Mouse (Mus musculus) bone marrow, adult 2 months (tissue): Measurements from ENCODE around the gene Ring1. TPM values are rescaled to one million over a fixed set of nuclear protein-coding genes. Genes with fewer than 3 reads are reported as not detected.
A peak's percentile ranks its signal among the peaks of the same experiment; 100 is the strongest.
"Not testable (repeated sequence)": the region's sequence is repeated elsewhere in the genome, so short reads cannot be mapped to it uniquely, and the experiment has no call there.

Experiments
- H3K27ac ChIP-seq: fragments of 200-500 bp; 2 replicates; pipeline ENCODE4 v1.5.1; 2012; ENCODE audit warnings: low read depth, mild to moderate bottlenecking, control low read depth, inconsistent platforms, low read length; ENCODE audit not compliant: control insufficient read depth, poor library complexity, insufficient read depth
- H3K4me1 ChIP-seq: fragments of 200-500 bp; 2 replicates; pipeline ENCODE4 v1.6.1; 2011; ENCODE audit warnings: low read length; ENCODE audit not compliant: control insufficient read depth, insufficient read depth
- H3K4me3 ChIP-seq: fragments of 200-500 bp; replicated peaks from 2 replicates; pipeline ENCODE3; 2011; ENCODE audit warnings: mild to moderate bottlenecking, low read depth, low read length, control low read depth; ENCODE audit not compliant: control insufficient read depth
- CTCF ChIP-seq: fragments of 200-500 bp; IDR thresholded peaks from 2 replicates; pipeline ENCODE4 v1.5.1; 2011; ENCODE audit warnings: low read length, control low read depth; ENCODE audit not compliant: control insufficient read depth, insufficient read depth
- POLR2A ChIP-seq: fragments of 200-500 bp; IDR thresholded peaks from 2 replicates; pipeline ENCODE4 v1.6.1; 2011; ENCODE audit warnings: low read depth, mild to moderate bottlenecking, control low read depth, low read length, borderline replicate concordance; ENCODE audit not compliant: control insufficient read depth
- WGBS: fragments of 180-500 bp; shearing (Covaris S2); methylation state at CpG from one replicate; pipeline ENCODE4 v1.1.7; 2018; 5-methylcytosine and 5-hydroxymethylcytosine counted together
- polyA plus RNA-seq: library from polyadenylated mRNA; stranded (reverse); fragments of >200 nt; gene quantifications from 2 replicates; pipeline ENCODE4 v1.2.4, GENCODE M21; 2011; ENCODE audit warnings: low replicate concordance; ENCODE audit not compliant: missing spikeins, insufficient read depth, insufficient read length

Gene Ring1
- polyA plus RNA-seq, 1 experiment = 35.7 TPM

DNA sequence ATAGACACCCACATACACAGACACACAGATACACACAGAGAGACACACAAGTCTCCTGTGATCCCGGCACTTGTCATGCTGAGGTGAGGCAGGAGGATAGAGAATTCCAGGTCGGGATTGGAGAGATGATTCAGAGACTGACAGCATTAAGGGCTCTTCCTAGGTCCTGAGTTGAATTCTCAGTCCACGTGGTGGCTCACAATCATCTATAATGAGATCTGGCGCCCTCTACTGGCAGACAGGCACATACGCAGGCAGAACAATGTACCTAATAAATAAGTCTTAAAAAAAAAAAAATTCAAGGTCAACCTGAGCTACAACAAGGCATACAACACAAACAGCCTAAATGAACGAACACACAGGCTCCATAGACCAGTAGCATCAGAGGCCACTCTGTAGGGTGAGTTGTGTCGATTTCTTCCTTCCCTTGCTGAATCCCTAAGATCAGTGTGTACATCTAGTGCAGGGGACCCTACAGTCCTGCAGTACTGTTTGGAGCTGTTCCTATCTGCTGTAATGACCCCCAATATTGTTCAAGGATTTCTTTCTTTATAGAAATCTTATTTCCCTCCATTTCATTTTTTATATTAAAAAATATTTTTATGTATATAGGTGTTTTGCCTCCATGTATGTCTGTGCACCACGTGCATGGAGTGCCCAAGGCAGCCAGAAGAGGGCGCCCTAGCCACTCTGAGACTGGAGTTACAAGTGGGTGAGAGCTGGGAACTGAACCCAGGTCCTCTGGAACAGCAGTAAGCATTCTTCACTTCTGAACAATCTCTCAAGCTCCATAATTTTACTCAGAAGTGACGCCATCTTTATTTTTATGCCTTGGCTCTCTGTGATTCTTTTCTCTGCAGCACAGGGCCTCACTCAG lies 32.5 kb downstream of the Ring1 start:
- peak; percentile 70 for TF ChIP-seq CTCF
- TF ChIP-seq POLR2A = no peak
- no peak overlapping the region for H3K4me3 ChIP-seq
- no peaks in the 10 kb centered on the region for H3K4me1 ChIP-seq
- WGBS = 34% methylated on average over 10 of the region's 10 CpGs
- H3K27ac ChIP-seq = no peak overlapping the region

DNA sequence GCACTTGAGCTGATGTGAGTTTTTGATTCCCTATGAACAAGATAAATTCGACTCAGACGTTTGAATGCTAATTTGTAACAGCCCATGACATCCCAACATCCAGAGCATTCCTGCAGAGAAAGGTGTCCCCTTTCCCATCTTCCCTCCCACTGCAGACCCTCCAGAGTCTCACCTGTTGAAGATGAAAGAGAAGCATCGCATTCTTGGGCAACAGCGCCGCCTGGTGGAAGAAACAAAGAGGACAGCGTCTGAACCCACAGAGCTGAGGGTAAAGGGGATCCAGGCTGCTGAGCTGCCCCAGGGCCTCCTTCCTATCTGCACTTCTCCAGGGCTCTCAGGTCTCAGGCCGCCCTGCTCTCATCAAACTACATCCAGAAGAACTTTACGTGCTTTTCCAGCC lies 42.3 kb downstream of the Ring1 start:
- 9% methylated on average over 8 of the region's 8 CpGs for WGBS
- H3K4me1 ChIP-seq, H3K27ac ChIP-seq, H3K4me3 ChIP-seq: not testable (repeated sequence)
- peak; percentile 74 for TF ChIP-seq CTCF

DNA sequence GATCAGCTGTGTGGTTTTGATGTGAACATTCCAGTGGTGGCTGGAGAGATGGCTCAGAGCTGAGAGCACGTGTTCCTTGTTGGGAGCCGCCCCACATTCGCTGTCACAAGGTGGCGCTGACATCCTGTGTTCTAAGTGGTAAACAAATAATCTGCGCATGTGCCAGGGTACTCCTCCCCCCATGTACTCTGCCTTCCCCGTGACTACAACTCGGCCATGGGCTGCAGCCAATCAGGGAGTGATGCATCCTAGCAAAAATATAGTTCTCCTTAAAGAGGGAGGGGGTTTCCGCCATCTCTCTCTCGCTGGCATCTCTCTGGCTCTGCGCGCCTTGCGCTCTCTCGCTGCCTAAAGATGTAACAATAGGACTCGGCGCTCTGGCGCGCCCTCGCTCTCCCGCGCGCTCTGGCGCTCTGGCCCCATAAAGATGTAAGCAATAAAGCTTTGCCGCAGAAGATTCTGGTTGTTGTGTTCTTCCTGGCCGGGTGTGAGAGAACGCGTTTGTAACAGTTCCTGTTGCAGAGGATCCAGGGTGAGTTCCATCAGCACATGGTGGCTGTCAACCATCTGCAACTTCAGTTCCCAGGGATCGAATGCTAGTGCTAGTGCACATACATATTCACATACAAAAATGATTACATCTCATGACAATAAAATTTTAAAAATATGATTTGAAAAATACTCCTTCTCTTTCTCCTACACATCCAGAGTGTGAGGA lies 43.1 kb downstream of the Ring1 start:
- H3K27ac ChIP-seq = peak overlapping the region; percentile 87
- peak overlapping the region; percentile 68 for H3K4me3 ChIP-seq
- H3K4me1 ChIP-seq = not testable (repeated sequence)
- peak; percentile 53 for TF ChIP-seq CTCF
- TF ChIP-seq POLR2A = peak; percentile 45; the same call in 1 of the 2 replicates
- 1% methylated on average over 27 of the region's 27 CpGs for WGBS

GRCm38 (mm10) chr17:33980181-33981035 lies 44.1 kb downstream of the Ring1 start:
- TF ChIP-seq CTCF = no peak
- TF ChIP-seq POLR2A = no peak
- Histone ChIP-seq H3K27ac (peak overlapping the region; percentile 60), H3K4me1 (peaks cover 6% of the 10 kb centered on the region), H3K4me3 (no peak overlapping the region)
- WGBS = 74% methylated on average over 19 of the region's 19 CpGs

DNA sequence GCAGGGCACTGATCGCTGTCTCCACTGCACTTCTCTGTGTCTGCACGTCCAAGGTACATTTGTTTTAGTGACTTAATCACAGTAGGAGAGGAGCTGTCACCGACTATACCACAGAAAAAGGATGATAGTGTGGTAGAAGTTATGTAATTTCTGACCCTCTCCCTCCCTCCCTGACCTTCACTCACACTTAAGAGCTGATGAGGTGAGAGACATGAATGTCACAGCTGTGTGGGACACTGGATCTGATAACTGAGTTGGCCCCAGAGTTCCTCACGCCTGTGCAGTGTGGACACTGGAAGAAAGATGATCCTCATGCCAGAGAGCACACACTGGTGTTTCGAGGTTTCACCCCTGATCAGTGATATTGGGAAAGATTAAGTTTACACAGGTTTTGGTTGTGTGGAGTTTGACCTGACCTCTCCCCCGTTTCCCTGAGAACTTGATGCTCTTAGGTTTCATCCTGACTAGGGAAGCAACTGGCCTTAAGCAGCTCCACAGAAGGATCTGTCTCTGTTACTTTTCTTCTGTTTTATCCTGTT lies 44.9 kb downstream of the Ring1 start:
- 56% methylated on average over 6 of the region's 6 CpGs for WGBS
- TF ChIP-seq CTCF (no peak), POLR2A (no peak)
- no peak overlapping the region for H3K4me3 ChIP-seq
- peaks cover 6% of the 10 kb centered on the region for H3K4me1 ChIP-seq
- H3K27ac ChIP-seq = peak overlapping the region; percentile 93

DNA sequence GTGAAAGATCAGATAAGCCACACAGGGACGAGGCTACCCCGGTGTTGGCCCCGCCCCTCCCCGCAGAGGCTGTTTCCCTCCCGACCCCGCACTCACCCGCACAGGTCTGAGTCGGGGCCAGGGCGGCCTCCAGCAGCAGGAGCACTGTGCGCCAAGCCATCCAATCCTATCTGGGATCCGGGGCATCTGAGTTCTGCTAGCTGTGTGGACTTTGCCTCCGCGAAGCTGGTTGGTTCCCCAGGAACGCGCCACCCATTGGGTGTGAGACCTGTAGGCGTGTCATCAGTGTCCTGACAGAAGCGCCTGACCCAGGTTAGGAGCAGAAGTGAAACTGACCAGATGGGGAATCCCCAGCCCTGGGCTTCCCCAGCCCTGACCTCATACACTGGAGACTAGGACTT lies 45.8 kb downstream of the Ring1 start:
- 0% methylated on average over 17 of the region's 17 CpGs for WGBS
- Histone ChIP-seq H3K4me3 (peak overlapping the region; percentile 63), H3K27ac (peak overlapping the region; percentile 93), H3K4me1 (peaks cover 6% of the 10 kb centered on the region)
- TF ChIP-seq CTCF (no peak), POLR2A (peak; percentile 90)

DNA sequence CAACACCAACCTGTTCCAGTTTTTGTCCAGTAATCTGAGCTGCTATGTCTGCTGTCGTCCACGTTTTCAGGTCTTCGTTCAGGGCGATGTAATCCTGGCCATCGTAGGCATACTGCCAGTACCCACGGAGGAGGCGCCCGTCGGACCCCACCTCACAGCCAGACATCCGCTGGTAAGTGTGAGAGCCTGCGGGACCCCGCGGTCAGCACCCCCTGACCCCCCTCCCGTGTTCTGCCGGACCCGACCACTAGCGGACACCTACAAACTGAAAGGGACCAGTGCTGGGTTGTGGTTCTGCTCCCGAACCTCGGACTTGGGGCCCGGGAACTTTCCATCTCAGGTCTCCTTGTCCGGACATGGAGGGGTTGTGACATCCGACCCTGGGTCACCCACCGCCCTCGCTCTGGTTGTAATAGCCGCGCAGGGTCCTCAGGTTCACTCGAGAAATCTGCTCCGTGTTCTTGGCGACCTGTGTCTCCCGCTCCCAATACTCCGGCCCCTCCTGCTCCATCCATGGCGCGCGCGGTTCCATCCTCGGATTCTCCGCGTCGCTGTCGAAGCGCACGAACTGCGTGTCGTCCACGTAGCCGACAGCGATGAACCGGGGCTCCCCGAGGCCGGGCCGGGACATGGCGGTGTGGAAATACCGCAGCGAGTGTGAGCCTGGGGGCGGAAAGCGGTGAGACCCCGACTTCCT lies 46.5 kb downstream of the Ring1 start:
- Histone ChIP-seq H3K4me3 (peak overlapping the region; percentile 63), H3K27ac (peak overlapping the region; percentile 93), H3K4me1 (peaks cover 6% of the 10 kb centered on the region)
- TF ChIP-seq POLR2A (0 out of 2 replicates have a peak, but pooled peaks have one; percentile 11), CTCF (no peak)
- 6% methylated on average over 57 of the region's 57 CpGs for WGBS

GRCm38 (mm10) chr17:33973572-33973971 lies 50.9 kb downstream of the Ring1 start:
- WGBS = 79% methylated on average over 3 of the region's 3 CpGs

More at GRCm38 (mm10) chr17:33973572-33973971, 50.9 kb downstream of the Ring1 start:
- TF ChIP-seq CTCF (no peak), POLR2A (no peak)
- Histone ChIP-seq H3K4me1 (no peaks in the 10 kb centered on the region), H3K4me3 (no peak overlapping the region), H3K27ac (no peak overlapping the region)
